Mouse (Mus musculus): ENCODE measurements around the gene Sdr9c7.
"Not testable (repeated sequence)": the region's sequence is repeated elsewhere in the genome, so short reads cannot be mapped to it uniquely, and the experiment has no call there.

The Sdr9c7 gene

GRCm38 (mm10) chr10:127898218-127898617, at the start of gene Sdr9c7:
Gene Sdr9c7 (plus strand): TSS chr10:127898518.
- no peak for DNase-seq (ENCODE audit: low read depth, low spot score)

- DNase-seq (ENCODE audit: low read depth, low spot score): no peak
Measured at GRCm38 (mm10) chr10:127849628-127850027, 48.7 kb upstream of the Sdr9c7 start, which contains the start of gene Rdh19. Gene Rdh19 (plus strand): TSS chr10:127849928.

GRCm38 (mm10) chr10:127856376-127856775, 41.9 kb upstream of the Sdr9c7 start:
- no peak for DNase-seq (ENCODE audit: low read depth, low spot score)

GRCm38 (mm10) chr10:127864931-127865330, 33.4 kb upstream of the Sdr9c7 start:
- DNase-seq (ENCODE audit: low read depth, low spot score): no peak

GRCm38 (mm10) chr10:127866232-127866631, 32.1 kb upstream of the Sdr9c7 start, which contains the start of gene Rdh16f2:
Gene Rdh16f2 (plus strand): TSS chr10:127866474.
- DNase-seq (ENCODE audit: low read depth, low spot score): no peak

DNA sequence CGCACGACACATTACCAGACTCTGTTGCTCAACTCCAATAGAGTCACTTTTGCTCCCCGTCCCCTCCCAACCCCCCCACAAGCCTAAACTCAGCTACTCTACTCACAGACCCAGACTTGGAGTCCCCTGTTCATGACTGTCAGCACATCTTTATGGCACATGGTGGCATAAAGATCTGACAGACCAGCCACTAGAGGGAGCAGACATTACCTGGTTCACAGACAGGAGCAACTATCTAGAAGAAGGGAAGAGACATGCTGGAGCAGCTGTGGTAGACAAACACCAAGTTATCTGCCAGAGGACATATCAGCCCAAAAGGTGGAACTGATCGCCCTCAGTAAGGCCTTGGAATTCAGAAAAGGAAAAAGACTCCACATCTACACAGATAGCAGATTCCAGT, 25.8 kb upstream of the Sdr9c7 start:
- DNase-seq (ENCODE audit: low read depth, low spot score): no peak

- no peak for DNase-seq (ENCODE audit: low read depth, low spot score)
Measured at GRCm38 (mm10) chr10:127877681-127878080, 20.6 kb upstream of the Sdr9c7 start.

GRCm38 (mm10) chr10:127878262-127879057, 19.9 kb upstream of the Sdr9c7 start:
- DNase-seq (ENCODE audit: low read depth, low spot score): no peak

- DNase-seq (ENCODE audit: low read depth, low spot score): no peak
Measured at GRCm38 (mm10) chr10:127879155-127879688, 19.1 kb upstream of the Sdr9c7 start.

GRCm38 (mm10) chr10:127881041-127881440, 17.3 kb upstream of the Sdr9c7 start:
- no peak for DNase-seq (ENCODE audit: low read depth, low spot score)

DNA sequence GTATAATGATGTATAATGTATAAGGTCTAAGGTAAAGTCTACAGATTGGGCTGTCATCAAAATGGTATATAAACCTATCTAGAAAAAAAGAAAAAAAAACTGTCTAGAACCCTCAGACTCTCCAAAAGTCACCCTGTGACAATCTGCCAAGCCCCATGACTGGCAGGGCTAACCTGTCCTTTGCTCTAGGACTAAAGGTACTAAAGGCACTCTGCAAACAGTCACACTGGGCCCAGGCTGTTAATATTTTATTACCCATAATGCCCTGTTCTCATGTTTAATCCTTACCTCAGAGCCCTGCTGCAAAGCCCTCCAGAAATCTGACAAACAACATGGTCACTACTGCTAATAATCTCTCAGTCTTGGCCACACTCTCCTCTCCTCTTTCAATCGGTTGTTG, 11.8 kb upstream of the Sdr9c7 start:
- no peak for DNase-seq (ENCODE audit: low read depth, low spot score)

DNA sequence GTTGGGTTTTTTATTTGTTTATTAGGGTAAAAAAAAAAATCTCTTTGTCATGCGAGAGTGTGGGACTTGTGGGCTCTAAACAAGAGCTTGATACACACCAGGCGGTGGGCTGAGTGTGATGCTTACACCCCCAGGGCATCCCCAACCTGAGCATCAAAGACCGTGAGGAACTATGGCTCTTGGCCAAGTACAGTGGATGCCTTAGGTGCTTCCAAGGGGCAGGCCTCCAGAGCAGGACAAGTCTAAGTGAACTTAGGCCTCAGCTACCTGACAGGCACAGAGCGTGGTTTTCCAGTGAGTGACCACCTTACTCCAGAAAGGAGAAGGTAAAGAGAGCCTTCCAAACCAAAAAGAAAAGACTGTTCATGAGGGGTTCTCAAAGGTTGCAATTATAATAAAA, 11.3 kb upstream of the Sdr9c7 start:
- no peak for DNase-seq (ENCODE audit: low read depth, low spot score)

GRCm38 (mm10) chr10:127888605-127889004, 9.7 kb upstream of the Sdr9c7 start, which contains the start of gene Rdh7:
Gene Rdh7 (minus strand): TSS chr10:127888817.
- no peak for DNase-seq (ENCODE audit: low read depth, low spot score)

GRCm38 (mm10) chr10:127891481-127891880, 6.8 kb upstream of the Sdr9c7 start:
- no peak for DNase-seq (ENCODE audit: low read depth, low spot score)

- not testable (repeated sequence) for DNase-seq (ENCODE audit: low read depth, low spot score)
Measured at GRCm38 (mm10) chr10:127893163-127894022, 4.9 kb upstream of the Sdr9c7 start.

DNA sequence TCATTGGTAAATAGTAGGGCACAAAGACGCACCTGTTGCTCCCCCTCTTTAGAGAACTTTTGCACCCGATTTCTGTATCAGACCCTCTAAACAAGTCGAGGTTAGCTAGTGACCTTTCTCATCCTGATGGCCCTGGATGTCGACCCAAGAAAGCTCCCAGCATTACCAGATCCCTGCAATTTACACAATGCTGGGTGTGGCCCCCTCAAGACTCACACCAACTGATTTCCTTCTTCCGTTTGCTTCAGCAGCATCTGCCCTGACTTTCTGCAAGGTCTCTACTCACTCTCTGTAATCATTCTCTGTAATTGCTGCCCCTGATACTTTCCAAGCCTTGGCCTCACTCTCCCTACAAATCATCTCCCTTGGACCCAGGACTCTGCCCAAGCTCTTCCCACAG, 1.6 kb upstream of the Sdr9c7 start:
- no peak for DNase-seq (ENCODE audit: low read depth, low spot score)

- no peak for DNase-seq (ENCODE audit: low read depth, low spot score)
Measured at GRCm38 (mm10) chr10:127897506-127897905, 812 bp upstream of the Sdr9c7 start.

- no peak for DNase-seq (ENCODE audit: low read depth, low spot score)
Measured at GRCm38 (mm10) chr10:127899783-127900182, 1.5 kb downstream of the Sdr9c7 start.

DNA sequence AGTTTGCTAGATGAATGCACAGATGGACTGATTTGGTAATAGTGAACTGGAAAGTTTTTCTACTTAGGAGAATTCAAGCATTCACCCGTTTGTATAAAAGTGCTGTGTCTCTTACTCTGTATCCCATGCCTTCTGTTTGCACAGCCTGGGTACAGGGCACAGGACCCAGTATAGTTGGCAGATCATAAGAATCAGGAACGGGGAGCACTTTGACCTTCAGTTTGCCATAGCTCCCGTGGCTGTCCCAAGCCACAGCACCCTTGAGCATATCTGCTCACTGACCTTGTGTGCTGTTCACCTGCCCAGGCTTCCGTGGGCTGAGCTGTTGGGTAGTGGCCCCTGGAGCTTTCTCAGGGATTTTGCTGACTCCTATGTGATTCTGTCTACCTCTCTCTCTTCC, 3.4 kb downstream of the Sdr9c7 start:
- DNase-seq (ENCODE audit: low read depth, low spot score): no peak

GRCm38 (mm10) chr10:127903116-127903515, 4.8 kb downstream of the Sdr9c7 start:
- no peak for DNase-seq (ENCODE audit: low read depth, low spot score)

DNA sequence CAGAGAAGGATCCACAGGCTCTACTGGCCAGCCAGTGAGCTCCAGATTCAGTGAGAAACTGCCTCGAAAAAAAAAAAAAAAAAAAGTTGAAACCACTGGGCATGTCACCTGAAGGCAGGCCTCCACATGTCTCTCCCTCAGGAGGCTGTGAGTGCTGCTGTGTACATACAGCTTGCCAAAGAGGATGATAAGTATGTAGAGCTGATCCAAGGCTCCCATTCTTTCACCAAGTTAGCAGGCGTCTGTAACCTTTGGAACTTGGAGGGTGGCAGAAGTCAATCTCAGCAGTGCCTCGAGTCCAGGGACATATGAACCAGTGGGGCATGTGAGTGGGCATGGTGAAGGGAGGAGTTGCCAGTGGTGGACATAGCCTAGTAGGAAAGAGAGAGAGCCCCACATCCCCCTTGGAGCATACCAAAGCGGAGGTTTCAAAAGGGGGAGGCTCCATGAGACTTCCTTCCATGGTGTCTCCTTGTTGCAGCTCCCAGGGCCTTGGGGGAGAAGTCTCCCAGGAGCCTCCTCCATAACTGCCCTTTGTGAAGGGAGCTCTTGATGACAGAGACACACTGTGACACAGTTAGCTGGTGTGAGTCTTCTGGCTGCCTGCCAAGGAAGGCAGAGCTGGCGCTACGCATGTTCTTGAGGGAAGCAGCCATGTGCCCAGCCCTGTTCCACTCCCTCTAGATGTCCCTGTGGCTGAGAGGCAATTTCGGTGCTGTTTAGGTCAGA, 6.6 kb downstream of the Sdr9c7 start:
- DNase-seq (ENCODE audit: low read depth, low spot score): no peak

Measured in telencephalon, adult 2 months (tissue).